In genomic region chr11:120305535-120306365, GRCm38 (mm10) we compare ENCODE assay signal across 8 mouse cellular contexts. TPM values are rescaled to one million over a fixed set of nuclear protein-coding genes. Genes with fewer than 3 reads are reported as not detected.
DNase-seq lines count a peak whose midpoint lies in the region; ATAC-seq lines count a peak whose summit lies in the region.

No protein-coding gene starts in this region.

- DNase-seq in thymus, postnatal 4 days: peak; percentile 38
- no peak for DNase-seq in thymus, postnatal 14 days
- DNase-seq in liver, embryonic 11.5 days (ENCODE audit: low spot score): no peak
- DNase-seq in testis, postnatal 10 days (ENCODE audit: low spot score): peak; percentile 39
- no peak for DNase-seq in left cerebral cortex, adult 8-10 months (ENCODE audit: low spot score in 2 of 2)

- H3K9ac ChIP-seq in liver, embryonic 11.5 days (ENCODE audit: low read depth, low read length): peak overlapping the region; percentile 70

- peak overlapping the region; percentile 91 for H3K4me2 ChIP-seq in liver, embryonic 11.5 days

- 16% methylated on average over 15 of the region's 15 CpGs for WGBS in liver, embryonic 11.5 days

- H3K27me3 ChIP-seq in erythroblast, embryonic 14.5 days (ENCODE audit: control insufficient read depth): peaks cover 41% of the 10 kb centered on the region
- no peaks in the 10 kb centered on the region for H3K27me3 ChIP-seq in liver, embryonic 11.5 days (replicated peaks; ENCODE audit: control insufficient read depth, insufficient read depth, low read length)

- peaks cover 83% of the 10 kb centered on the region for H3K4me1 ChIP-seq in erythroblast, embryonic 14.5 days (ENCODE audit: control insufficient read depth)
- H3K4me1 ChIP-seq in liver, embryonic 11.5 days (replicated peaks; ENCODE audit: control insufficient read depth, insufficient read depth, low read length): peaks cover 44% of the 10 kb centered on the region

- H3K9me3 ChIP-seq in erythroblast, embryonic 14.5 days (ENCODE audit: control insufficient read depth, low read length): peaks cover 2% of the 10 kb centered on the region; the same call in 1 of the 2 replicates
- H3K9me3 ChIP-seq in liver, embryonic 11.5 days (ENCODE audit: control insufficient read depth, low read length): no peaks in the 10 kb centered on the region

- H3K36me3 ChIP-seq in erythroblast, embryonic 14.5 days (ENCODE audit: control insufficient read depth): no peaks in the 10 kb centered on the region; the same call in 1 of the 2 replicates
- no peaks in the 10 kb centered on the region for H3K36me3 ChIP-seq in liver, embryonic 11.5 days (ENCODE audit: control insufficient read depth, insufficient read depth, low read length)

- peak overlapping the region; percentile 75 for H3K4me3 ChIP-seq in erythroblast, embryonic 14.5 days (replicated peaks)
- peak overlapping the region; percentile 50 for H3K4me3 ChIP-seq in liver, embryonic 11.5 days (ENCODE audit: low read depth, low read length)

- no peak for ATAC-seq in erythroblast, adult 5-6 weeks (replicated peaks; ENCODE audit: low FRiP score, poor library complexity, severe bottlenecking)
- no peak for ATAC-seq in liver, embryonic 11.5 days (replicated peaks; ENCODE audit: low FRiP score)
- ATAC-seq in CD4-positive, CD25-positive, alpha-beta regulatory T cell, adult 4 months: no peak

- peak overlapping the region; percentile 52 for H3K27ac ChIP-seq in liver, embryonic 11.5 days (ENCODE audit: low read depth, low read length)

RNA-seq across cellular contexts. Expression of gene Actg1, which starts 42.6 kb away (rescaled TPM):
- polyA plus RNA-seq in erythroblast, embryonic 14.5 days (2012): 9.0 TPM in 2 replicates
- total RNA-seq in erythroblast, adult 5-6 weeks (2015; ENCODE audit: low replicate concordance): 637 and 655 TPM in 2 replicates
- 301 and 341 TPM in 2 replicates for total RNA-seq in erythroblast, adult 5-6 weeks (2017; ENCODE audit: low replicate concordance)
- 1,592 and 1,704 TPM in 2 replicates for polyA plus RNA-seq in liver, embryonic 11.5 days (2014; fragmentation: Nextera tagmentation; extraction: Ambion mirVana)
- 1,000 to 10,000 TPM; 1,267 to 1,347 (median 1,329) TPM for total RNA-seq in left cerebral cortex, adult 8-10 months (2022)
- polyA plus RNA-seq in CD4-positive, CD25-positive, alpha-beta regulatory T cell, adult 4 months (2017; shearing (Covaris generic)): 1,000 to 10,000 TPM; 2,387 to 3,192 TPM

RNA-seq across cellular contexts. Expression of gene Fscn2, which starts 55.6 kb away (rescaled TPM):
- not detected in 2 replicates for polyA plus RNA-seq in erythroblast, embryonic 14.5 days (2012)
- total RNA-seq in erythroblast, adult 5-6 weeks (2015; ENCODE audit: low replicate concordance): not detected in 2 replicates
- not detected in 2 replicates for total RNA-seq in erythroblast, adult 5-6 weeks (2017; ENCODE audit: low replicate concordance)
- polyA plus RNA-seq in liver, embryonic 11.5 days (2014; fragmentation: Nextera tagmentation; extraction: Ambion mirVana): 0.29 TPM in 1 of 2 replicates, not detected in the other
- total RNA-seq in left cerebral cortex, adult 8-10 months (2022): 1 to 10 TPM in 1 of 4 experiments, under 1 TPM in 1, not detected in 2; 0.37 to 1.2 TPM
- polyA plus RNA-seq in CD4-positive, CD25-positive, alpha-beta regulatory T cell, adult 4 months (2017; shearing (Covaris generic)): under 1 TPM; 0.67 to 0.99 TPM

Comparison
In these comparisons a context has a peak if more than half of its experiments do, and no peak if none do; other contexts are left out.
1. DNase-seq: peak in thymus, postnatal 4 days (single experiment) and testis, postnatal 10 days (single experiment); none in thymus, postnatal 14 days (single experiment), liver, embryonic 11.5 days (single experiment) and left cerebral cortex, adult 8-10 months (0 of 2).
2. RNA of gene Actg1, which starts 42.6 kb away (polyA plus RNA-seq): 2,387 to 3,192 TPM in CD4-positive, CD25-positive, alpha-beta regulatory T cell, adult 4 months and 1,592 to 1,704 TPM in liver, embryonic 11.5 days; 9.0 TPM in erythroblast, embryonic 14.5 days; every median in the first group is over 100 times any median in the second.